22 mouse cellular contexts compared by ENCODE assay signal in the genomic region with DNA sequence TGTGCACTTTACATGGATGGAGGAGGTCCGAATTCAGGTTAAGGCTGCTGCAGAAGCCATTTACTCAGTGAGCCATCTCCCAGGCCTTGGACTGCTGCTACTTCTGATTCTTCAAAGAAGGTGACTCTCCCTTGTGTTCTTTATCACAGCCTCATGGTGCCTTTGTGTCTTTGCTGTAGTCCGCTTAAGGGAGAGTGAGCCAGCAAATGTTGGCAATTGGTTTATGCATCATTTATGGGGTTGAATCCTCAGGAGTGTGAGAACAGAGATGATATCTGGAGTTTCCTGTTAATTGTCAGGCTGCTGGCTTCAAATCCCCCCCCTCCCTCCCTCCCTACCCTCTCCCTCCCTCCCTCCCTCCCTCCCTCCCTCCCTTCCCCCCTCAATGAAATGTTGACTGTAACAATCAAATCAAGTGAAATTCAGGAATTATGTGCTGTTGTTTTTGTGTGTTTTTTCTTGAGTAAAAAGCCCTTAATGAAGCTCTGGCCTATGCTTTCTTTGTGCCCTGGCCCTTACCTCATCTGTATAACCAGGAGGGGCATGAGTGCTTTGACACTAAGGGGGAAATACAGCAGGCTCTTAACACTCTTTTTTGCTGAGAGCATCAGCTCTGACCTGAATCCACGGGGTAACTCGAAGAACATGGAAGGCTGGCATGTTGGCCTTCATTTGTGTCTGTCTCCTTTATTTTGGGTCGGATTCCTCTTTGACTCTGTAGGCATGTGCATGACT.
DNase-seq lines count a peak whose midpoint lies in the region; ATAC-seq lines count a peak whose summit lies in the region.
"Had no signal": no experiment of that assay in that cellular context is flagged by ENCODE, and none has a peak within 500 bp of the region (broad histone marks: within the 10 kb centered on the region; RNA-seq: fewer than 3 reads in every experiment).

No protein-coding gene starts in this region.

- peak; percentile 30 for DNase-seq in 416B (ENCODE audit: low read depth)
- peak; percentile 57 for DNase-seq in MN1 (ENCODE audit: low spot score)
- DNase-seq in testis, postnatal 14 days (ENCODE audit: low spot score) = no peak
- no peak for DNase-seq in layer of hippocampus, adult 11-12 months (ENCODE audit: low spot score)
- DNase-seq: adrenal gland, postnatal 10 days; cerebellum, adult 2 months; cerebellum, postnatal 25 days; embryo, embryonic 11 days; heart, postnatal 36 days; kidney, adult 2 months; kidney, postnatal 10 days; layer of hippocampus, postnatal 36 days; right cerebral cortex, adult 18-20 months; thymus, adult 2 months had no signal

- peaks cover 10% of the 10 kb centered on the region for H3K4me1 ChIP-seq in hindbrain, embryonic 13.5 days (replicated peaks)
- no peaks in the 10 kb centered on the region; the same call in 1 of the 2 replicates for H3K4me1 ChIP-seq in hindbrain, embryonic 16.5 days (ENCODE audit: control insufficient read depth, insufficient read depth, low read depth, low read length)
- H3K4me1 ChIP-seq in midbrain, embryonic 16.5 days (ENCODE audit: control insufficient read depth, insufficient read depth, low read length) = peaks cover 15% of the 10 kb centered on the region
- H3K4me1 ChIP-seq: heart, embryonic 15.5 days had no signal

- peak; percentile 73 for ATAC-seq in hindbrain, embryonic 13.5 days (ENCODE audit: low FRiP score)
- no peak for ATAC-seq in hindbrain, embryonic 16.5 days
- ATAC-seq in midbrain, embryonic 16.5 days = 0 out of 2 replicates have a peak, but pooled peaks have one; percentile 41

- no peak overlapping the region for H3K9ac ChIP-seq in hindbrain, embryonic 13.5 days
- H3K9ac ChIP-seq in hindbrain, embryonic 16.5 days (ENCODE audit: low read depth, low read length) = no peak overlapping the region
- no peak overlapping the region for H3K9ac ChIP-seq in midbrain, embryonic 16.5 days (ENCODE audit: low read depth, low read length)
- H3K9ac ChIP-seq: embryonic facial prominence, embryonic 13.5 days; heart, embryonic 15.5 days had no signal

- H3K4me3 ChIP-seq in hindbrain, embryonic 13.5 days = no peak overlapping the region
- H3K4me3 ChIP-seq in hindbrain, embryonic 16.5 days (ENCODE audit: low read length) = no peak overlapping the region
- H3K4me3 ChIP-seq in midbrain, embryonic 16.5 days (ENCODE audit: low read depth, low read length) = no peak overlapping the region
- H3K4me3 ChIP-seq: embryonic facial prominence, embryonic 13.5 days; erythroblast, embryonic 14.5 days; heart, embryonic 15.5 days; layer of hippocampus, adult 2 months had no signal

- H3K27ac ChIP-seq in hindbrain, embryonic 13.5 days = peak overlapping the region; percentile 66
- no peak overlapping the region for H3K27ac ChIP-seq in hindbrain, embryonic 16.5 days (ENCODE audit: low read depth, low read length)
- H3K27ac ChIP-seq in midbrain, embryonic 16.5 days (ENCODE audit: low read length) = peak overlapping the region; percentile 44; the same call in 1 of the 2 replicates
- H3K27ac ChIP-seq: embryonic facial prominence, embryonic 13.5 days; heart, embryonic 15.5 days; layer of hippocampus, adult 2 months; macrophage had no signal

- no peaks in the 10 kb centered on the region for H3K27me3 ChIP-seq in hindbrain, embryonic 13.5 days
- H3K27me3 ChIP-seq in hindbrain, embryonic 16.5 days (replicated peaks; ENCODE audit: control insufficient read depth, insufficient read depth, low read length) = no peaks in the 10 kb centered on the region
- no peaks in the 10 kb centered on the region for H3K27me3 ChIP-seq in midbrain, embryonic 16.5 days (ENCODE audit: control insufficient read depth, insufficient read depth, low read depth, low read length)
- H3K27me3 ChIP-seq: embryonic facial prominence, embryonic 13.5 days; heart, embryonic 15.5 days had no signal

- WGBS in hindbrain, embryonic 13.5 days = 81% methylated on average over 5 of the region's 5 CpGs
- WGBS in hindbrain, embryonic 16.5 days = 81% methylated on average over 5 of the region's 5 CpGs
- WGBS in midbrain, embryonic 16.5 days = 68% methylated on average over 5 of the region's 5 CpGs

- no peaks in the 10 kb centered on the region for H3K36me3 ChIP-seq in hindbrain, embryonic 13.5 days
- H3K36me3 ChIP-seq in hindbrain, embryonic 16.5 days (ENCODE audit: control insufficient read depth, insufficient read depth, low read length) = no peaks in the 10 kb centered on the region
- no peaks in the 10 kb centered on the region for H3K36me3 ChIP-seq in midbrain, embryonic 16.5 days (ENCODE audit: control insufficient read depth, insufficient read depth, low read length)
- H3K36me3 ChIP-seq: embryonic facial prominence, embryonic 13.5 days; heart, embryonic 15.5 days had no signal

- H3K4me2 ChIP-seq in hindbrain, embryonic 13.5 days = no peak overlapping the region
- no peak overlapping the region for H3K4me2 ChIP-seq in hindbrain, embryonic 16.5 days (ENCODE audit: low read length)
- H3K4me2 ChIP-seq in midbrain, embryonic 16.5 days (ENCODE audit: low read length) = no peak overlapping the region
- H3K4me2 ChIP-seq: embryonic facial prominence, embryonic 13.5 days; heart, embryonic 15.5 days had no signal

- H3K9me3 ChIP-seq in hindbrain, embryonic 13.5 days = no peaks in the 10 kb centered on the region
- no peaks in the 10 kb centered on the region for H3K9me3 ChIP-seq in hindbrain, embryonic 16.5 days (ENCODE audit: control insufficient read depth, low read length)
- H3K9me3 ChIP-seq in midbrain, embryonic 16.5 days (replicated peaks; ENCODE audit: control insufficient read depth, low read length, poor library complexity, severe bottlenecking) = no peaks in the 10 kb centered on the region
- H3K9me3 ChIP-seq: embryonic facial prominence, embryonic 13.5 days; heart, embryonic 15.5 days had no signal

Comparison
In these comparisons a context has a peak if more than half of its experiments do, and no peak if none do; other contexts are left out.
1. DNase-seq: peak in 416B (single experiment) and MN1 (single experiment); none in testis, postnatal 14 days (single experiment) and layer of hippocampus, adult 11-12 months (single experiment).